Mouse (Mus musculus): ENCODE measurements around the gene Stx4a. TPM values are rescaled to one million over a fixed set of nuclear protein-coding genes. Genes with fewer than 3 reads are reported as not detected.

Gene Stx4a
- polyA plus RNA-seq, 1 experiment from 2014 or later: 41.3 TPM

DNA sequence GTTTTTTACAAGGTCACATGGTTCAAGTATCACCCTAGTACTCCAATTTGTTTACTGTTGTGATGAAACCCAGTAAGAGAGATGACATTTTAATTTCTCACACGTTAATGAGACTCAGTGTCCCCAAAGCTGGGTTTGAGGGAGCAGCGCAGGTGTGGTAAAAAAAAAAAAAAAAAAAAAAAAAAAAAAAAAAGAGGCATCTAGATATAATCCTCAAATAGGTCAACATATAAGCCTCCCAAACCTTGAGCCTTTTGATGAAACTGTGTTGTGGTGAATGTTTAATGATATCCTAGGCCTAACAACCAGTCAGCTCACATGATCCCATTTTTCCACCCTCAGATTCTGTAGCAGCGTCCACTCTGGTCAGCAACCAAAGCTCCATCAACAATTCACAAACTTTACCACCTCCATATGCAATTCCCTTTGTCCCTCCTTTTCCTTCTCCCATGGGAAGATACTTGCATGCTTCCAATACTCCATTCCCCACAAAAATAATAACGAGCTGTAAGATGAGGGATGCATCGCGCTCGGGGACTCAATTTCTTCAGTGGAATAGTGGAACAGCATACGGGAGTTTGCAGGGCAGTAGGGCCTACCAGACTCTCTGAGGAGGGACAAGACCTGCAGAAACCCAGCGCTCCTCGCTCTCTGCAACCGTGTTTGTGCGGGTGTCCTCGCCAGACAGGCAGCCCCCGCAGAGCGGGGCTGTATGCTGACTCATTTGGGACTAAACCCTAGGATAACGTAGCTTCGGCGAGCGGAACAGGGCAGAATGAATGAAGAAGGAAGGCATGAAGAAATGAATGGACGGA, 50.9 kb downstream of the Stx4a start:
- Histone ChIP-seq H3K36me3 (ENCODE audit: insufficient read depth, low read length) (peaks cover 18% of the 10 kb centered on the region), H3K4me1 (ENCODE audit: insufficient read depth, low read depth, low read length) (peaks cover 5% of the 10 kb centered on the region; the same call in 1 of the 2 replicates), H3K9ac (replicated peaks; ENCODE audit: low read depth) (peak overlapping the region; percentile 84; the same call in 1 of the 2 replicates), H3K4me2 (replicated peaks; ENCODE audit: low read depth, low read length) (peak overlapping the region; percentile 92), H3K9me3 (ENCODE audit: low read length) (no peaks in the 10 kb centered on the region), H3K27me3 (replicated peaks; ENCODE audit: insufficient read depth, low read length) (no peaks in the 10 kb centered on the region), H3K4me3 (ENCODE audit: low read depth, low read length) (peak overlapping the region; percentile 89), H3K27ac (ENCODE audit: low read length) (peak overlapping the region; percentile 98; the same call in 1 of the 2 replicates)
- TF ChIP-seq CTCF (IDR thresholded peaks at IDR 0.05) (no peak), EP300 (IDR thresholded peaks at IDR 0.05) (no peak)
- 3% methylated on average over 20 of the region's 20 CpGs for WGBS
- no peak for DNase-seq (ENCODE audit: low spot score)
- no peak for ATAC-seq

DNA sequence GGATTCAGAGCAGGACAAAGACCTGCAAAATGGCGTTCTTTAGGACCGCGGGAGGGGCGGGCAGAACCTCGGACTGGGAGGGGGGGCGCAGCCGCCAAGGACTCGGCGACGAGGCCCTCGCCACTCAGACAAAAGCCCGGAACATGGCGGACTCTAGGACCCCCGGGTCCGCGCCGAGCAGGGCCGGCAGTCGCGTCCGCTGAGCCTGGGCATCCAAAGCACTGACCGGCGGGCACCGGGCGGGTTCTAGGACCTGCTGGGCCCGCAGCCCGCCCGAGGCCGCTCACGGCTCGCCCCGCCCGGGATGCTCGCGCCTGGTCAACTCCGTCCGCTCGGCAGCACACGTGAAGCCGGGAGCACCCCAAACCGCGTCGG, 51.5 kb downstream of the Stx4a start:
- DNase-seq (ENCODE audit: low spot score): peak; percentile 97
- Histone ChIP-seq H3K27me3 (replicated peaks; ENCODE audit: insufficient read depth, low read length) (no peaks in the 10 kb centered on the region), H3K9ac (replicated peaks; ENCODE audit: low read depth) (peak overlapping the region; percentile 84), H3K4me1 (ENCODE audit: insufficient read depth, low read depth, low read length) (peaks cover 5% of the 10 kb centered on the region; the same call in 1 of the 2 replicates), H3K4me2 (replicated peaks; ENCODE audit: low read depth, low read length) (peak overlapping the region; percentile 92), H3K36me3 (ENCODE audit: insufficient read depth, low read length) (peaks cover 22% of the 10 kb centered on the region), H3K27ac (ENCODE audit: low read length) (peak overlapping the region; percentile 98), H3K9me3 (ENCODE audit: low read length) (no peaks in the 10 kb centered on the region), H3K4me3 (ENCODE audit: low read depth, low read length) (peak overlapping the region; percentile 89)
- peak; percentile 93 for ATAC-seq
- 1% methylated on average over 28 of the region's 43 CpGs for WGBS
- TF ChIP-seq CTCF (IDR thresholded peaks at IDR 0.05): no peak
- TF ChIP-seq EP300 (IDR thresholded peaks at IDR 0.05): no peak

DNA sequence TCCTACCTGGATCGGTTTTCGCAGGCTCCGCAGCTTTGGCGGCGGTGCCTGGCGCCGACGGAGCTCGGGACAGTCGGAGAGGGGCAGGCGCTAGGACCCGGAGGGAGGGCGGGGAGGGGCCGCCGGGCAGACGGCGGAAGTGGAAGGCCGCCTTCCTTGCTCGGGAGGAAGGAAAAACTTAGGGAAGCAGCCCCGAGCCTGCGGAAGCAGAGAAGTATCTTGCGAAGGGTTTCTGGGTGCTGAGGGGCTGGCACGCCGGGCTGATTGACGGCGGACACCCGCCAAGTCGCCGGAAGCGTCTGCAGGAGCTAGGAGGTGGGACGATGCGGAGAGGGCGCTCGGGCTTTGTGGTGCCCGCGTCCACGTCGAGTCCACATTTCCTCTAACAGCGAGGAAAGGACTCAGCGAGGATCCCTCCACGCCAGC, 52.0 kb downstream of the Stx4a start, which contains the start of gene Zfp646:
TSS of gene Zfp646 (plus strand) at position 181 of the 426 bp plus-strand sequence.
- Histone ChIP-seq H3K9me3 (ENCODE audit: low read length) (no peaks in the 10 kb centered on the region), H3K9ac (replicated peaks; ENCODE audit: low read depth) (peak within 1 kb of the TSS; percentile 84), H3K4me2 (replicated peaks; ENCODE audit: low read depth, low read length) (peak within 1 kb of the TSS; percentile 92), H3K4me3 (ENCODE audit: low read depth, low read length) (peak within 1 kb of the TSS; percentile 89), H3K36me3 (ENCODE audit: insufficient read depth, low read length) (peaks cover 27% of the 10 kb centered on the region), H3K27me3 (replicated peaks; ENCODE audit: insufficient read depth, low read length) (no peaks in the 10 kb centered on the region), H3K4me1 (ENCODE audit: insufficient read depth, low read depth, low read length) (peaks cover 5% of the 10 kb centered on the region; the same call in 1 of the 2 replicates), H3K27ac (ENCODE audit: low read length) (peak within 1 kb of the TSS; percentile 98)
- ATAC-seq (peak; percentile 91), DNase-seq (ENCODE audit: low spot score) (peak; percentile 95)
- TF ChIP-seq EP300 (IDR thresholded peaks at IDR 0.05) (no peak), CTCF (IDR thresholded peaks at IDR 0.05) (no peak)
- under 1% methylated on average over 40 of the region's 41 CpGs for WGBS

DNA sequence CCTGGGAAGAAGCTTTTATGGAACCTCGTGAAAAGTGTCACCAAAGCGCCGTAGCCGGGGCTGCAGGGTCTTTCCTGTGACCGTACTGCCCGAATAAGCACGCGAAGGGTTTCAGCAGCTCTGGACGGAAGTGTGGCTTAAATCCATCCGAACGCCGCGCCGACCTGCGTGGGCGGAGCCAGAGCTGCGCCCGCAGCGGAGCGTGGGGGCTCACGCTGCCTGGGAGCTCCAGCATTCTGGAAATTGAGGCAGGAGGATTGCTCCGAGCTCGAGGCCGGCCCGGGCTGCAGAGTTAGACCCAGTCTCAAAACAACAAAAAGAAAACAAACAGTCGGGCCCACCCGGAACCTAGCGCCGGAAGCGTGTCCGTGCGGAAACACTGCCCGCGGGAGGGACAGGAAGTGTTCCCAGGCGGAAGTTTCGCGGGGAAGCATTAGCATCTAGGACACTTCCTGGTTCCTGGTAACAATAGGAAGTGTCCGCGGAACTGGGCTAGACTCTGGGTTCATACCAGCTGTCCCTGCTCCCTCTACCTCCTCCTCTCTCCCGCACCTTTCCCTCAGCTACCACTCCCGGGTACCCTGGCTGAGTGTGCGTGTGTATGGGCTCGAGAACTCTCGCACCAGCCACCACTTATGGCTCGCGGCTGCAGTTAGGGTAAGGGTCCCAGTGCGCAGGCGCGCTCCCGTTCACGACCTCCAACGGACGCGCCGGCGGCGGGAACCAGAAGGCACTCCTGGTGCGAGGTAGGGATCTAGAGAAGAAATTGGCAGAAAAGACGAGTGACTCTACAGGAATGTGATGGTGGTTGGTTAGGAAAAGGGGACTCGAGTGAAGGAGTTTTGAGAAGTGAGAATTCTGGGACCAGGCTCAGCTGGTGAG, 52.6 kb downstream of the Stx4a start, which contains the start of gene Zfp668:
TSS of gene Zfp668 (minus strand) at position 362 of the 882 bp plus-strand sequence.
- Histone ChIP-seq H3K4me3 (ENCODE audit: low read depth, low read length) (peak within 1 kb of the TSS; percentile 89), H3K9ac (replicated peaks; ENCODE audit: low read depth) (peak within 1 kb of the TSS; percentile 84), H3K36me3 (ENCODE audit: insufficient read depth, low read length) (peaks cover 33% of the 10 kb centered on the region), H3K4me1 (ENCODE audit: insufficient read depth, low read depth, low read length) (peaks cover 5% of the 10 kb centered on the region; the same call in 1 of the 2 replicates), H3K27me3 (replicated peaks; ENCODE audit: insufficient read depth, low read length) (no peaks in the 10 kb centered on the region), H3K27ac (ENCODE audit: low read length) (peak within 1 kb of the TSS; percentile 98), H3K9me3 (ENCODE audit: low read length) (no peaks in the 10 kb centered on the region), H3K4me2 (replicated peaks; ENCODE audit: low read depth, low read length) (peak within 1 kb of the TSS; percentile 92)
- DNase-seq (ENCODE audit: low spot score) (peak; percentile 96), ATAC-seq (peak; percentile 67)
- TF ChIP-seq EP300 (IDR thresholded peaks at IDR 0.05) (no peak), CTCF (IDR thresholded peaks at IDR 0.05) (no peak)
- 1% methylated on average over 60 of the region's 60 CpGs for WGBS

DNA sequence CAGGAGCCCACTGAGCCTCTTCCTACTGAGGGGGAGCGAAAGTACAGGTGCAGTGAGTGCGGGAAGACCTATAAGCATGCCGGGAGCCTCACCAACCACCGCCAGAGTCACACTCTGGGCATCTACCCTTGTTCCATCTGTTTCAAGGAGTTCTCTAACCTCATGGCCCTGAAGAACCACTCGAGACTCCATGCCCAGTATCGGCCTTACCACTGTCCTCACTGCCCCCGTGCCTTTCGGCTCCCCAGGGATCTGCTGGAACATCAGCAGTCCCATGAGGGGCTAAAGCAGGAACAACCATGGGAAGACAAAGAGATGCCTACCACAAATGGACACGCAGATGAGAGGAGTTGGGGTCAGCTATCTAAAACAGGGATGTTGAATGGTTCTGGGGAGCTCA, 55.2 kb downstream of the Stx4a start:
- Histone ChIP-seq H3K27me3 (replicated peaks; ENCODE audit: insufficient read depth, low read length) (no peaks in the 10 kb centered on the region), H3K27ac (ENCODE audit: low read length) (no peak overlapping the region), H3K4me1 (ENCODE audit: insufficient read depth, low read depth, low read length) (peaks cover 5% of the 10 kb centered on the region; the same call in 1 of the 2 replicates), H3K36me3 (ENCODE audit: insufficient read depth, low read length) (peaks cover 48% of the 10 kb centered on the region), H3K9ac (replicated peaks; ENCODE audit: low read depth) (no peak overlapping the region), H3K9me3 (ENCODE audit: low read length) (no peaks in the 10 kb centered on the region), H3K4me3 (ENCODE audit: low read depth, low read length) (no peak overlapping the region), H3K4me2 (replicated peaks; ENCODE audit: low read depth, low read length) (no peak overlapping the region)
- WGBS: 97% methylated on average over 9 of the region's 9 CpGs
- no peak for TF ChIP-seq CTCF (IDR thresholded peaks at IDR 0.05)
- no peak for TF ChIP-seq EP300 (IDR thresholded peaks at IDR 0.05)
- ATAC-seq (no peak), DNase-seq (ENCODE audit: low spot score) (no peak)

DNA sequence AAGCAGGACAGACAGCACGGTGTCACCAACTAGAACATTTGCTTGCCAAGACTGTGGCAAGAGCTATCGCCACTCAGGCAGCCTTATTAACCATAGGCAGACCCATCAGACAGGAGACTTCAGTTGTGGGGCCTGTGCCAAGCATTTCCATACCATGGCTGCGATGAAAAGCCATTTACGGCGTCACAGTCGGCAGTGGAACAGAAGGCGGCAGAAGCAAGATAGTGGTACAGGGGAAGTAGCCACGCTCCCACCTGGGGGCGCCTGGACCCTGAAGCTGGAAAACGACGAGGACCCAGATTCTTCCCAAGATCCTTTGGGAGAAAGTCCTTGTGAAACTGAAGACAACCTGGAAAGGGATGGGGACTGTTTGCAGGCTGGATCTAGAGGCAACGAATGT, 56.3 kb downstream of the Stx4a start:
- Histone ChIP-seq H3K4me3 (ENCODE audit: low read depth, low read length) (no peak overlapping the region), H3K9ac (replicated peaks; ENCODE audit: low read depth) (no peak overlapping the region), H3K27ac (ENCODE audit: low read length) (no peak overlapping the region), H3K4me1 (ENCODE audit: insufficient read depth, low read depth, low read length) (no peaks in the 10 kb centered on the region), H3K27me3 (replicated peaks; ENCODE audit: insufficient read depth, low read length) (no peaks in the 10 kb centered on the region), H3K9me3 (ENCODE audit: low read length) (no peaks in the 10 kb centered on the region), H3K36me3 (ENCODE audit: insufficient read depth, low read length) (peaks cover 56% of the 10 kb centered on the region), H3K4me2 (replicated peaks; ENCODE audit: low read depth, low read length) (no peak overlapping the region)
- 82% methylated on average over 12 of the region's 12 CpGs for WGBS
- no peak for ATAC-seq
- no peak for DNase-seq (ENCODE audit: low spot score)
- no peak for TF ChIP-seq CTCF (IDR thresholded peaks at IDR 0.05)
- TF ChIP-seq EP300 (IDR thresholded peaks at IDR 0.05): no peak
